Mouse (Mus musculus) right cerebral cortex, postnatal 10 days (tissue): ENCODE measurements around the gene 4930558C23Rik.
"Not testable (repeated sequence)": the region's sequence is repeated elsewhere in the genome, so short reads cannot be mapped to it uniquely, and the experiment has no call there.

ENCODE experiments used
- DNase-seq, 2 experiments: peaks; one replicate each; pipeline ENCODE4 v3.0.0; 2021; ENCODE audit warnings: low spot score in 2 of 2

4930558C23Rik gene

GRCm38 (mm10) chr3:95373208-95373607, 29.4 kb downstream of the 4930558C23Rik start:
- DNase-seq = no peak

GRCm38 (mm10) chr3:95370101-95370500, 32.5 kb downstream of the 4930558C23Rik start:
- DNase-seq = no peak

- not testable (repeated sequence) for DNase-seq
These were observed 42.4 kb downstream of the 4930558C23Rik start for GRCm38 (mm10) chr3:95360276-95360675.

GRCm38 (mm10) chr3:95357746-95358145, 44.9 kb downstream of the 4930558C23Rik start:
- no peak for DNase-seq

GRCm38 (mm10) chr3:95356701-95357449, 45.8 kb downstream of the 4930558C23Rik start, which contains the start of gene Setdb1:
Gene Setdb1, minus strand, starts transcription at chr3:95357202.
- peak; percentile 97 to 98 for DNase-seq

GRCm38 (mm10) chr3:95355911-95356544, 46.6 kb downstream of the 4930558C23Rik start:
- not testable (repeated sequence) for DNase-seq

- DNase-seq = peak in 1 of 2 experiments; percentile 30
These were observed 53.1 kb downstream of the 4930558C23Rik start for GRCm38 (mm10) chr3:95349491-95349890.

- DNase-seq = not testable (repeated sequence)
These were observed 54.3 kb downstream of the 4930558C23Rik start for GRCm38 (mm10) chr3:95348343-95348742.

- no peak for DNase-seq
These were observed 56.2 kb downstream of the 4930558C23Rik start for GRCm38 (mm10) chr3:95346454-95346853.

- not testable (repeated sequence) for DNase-seq
These were observed 59.2 kb downstream of the 4930558C23Rik start for GRCm38 (mm10) chr3:95343356-95344000.

- DNase-seq = no peak
These were observed 64.4 kb downstream of the 4930558C23Rik start for GRCm38 (mm10) chr3:95338251-95338650.

- DNase-seq = no peak
These were observed 65.3 kb downstream of the 4930558C23Rik start for GRCm38 (mm10) chr3:95337345-95337744.
